31 mouse cellular contexts compared by ENCODE assay signal in genomic region chr2:31076351-31077140, GRCm38 (mm10).
DNase-seq lines count a peak whose midpoint lies in the region; ATAC-seq and TF ChIP-seq lines count a peak whose summit lies in the region.
"Had no signal": no experiment of that assay in that cellular context is flagged by ENCODE, and none has a peak within 500 bp of the region (broad histone marks: within the 10 kb centered on the region; RNA-seq: fewer than 3 reads in every experiment).

No protein-coding gene starts in this region.

- no peak for TF ChIP-seq CTCF in Patski (IDR thresholded peaks at IDR 0.05)
- TF ChIP-seq CTCF in embryonic fibroblast, embryonic 13.5 days (IDR thresholded peaks at IDR 0.05; ENCODE audit: borderline replicate concordance, insufficient read depth, low read length): no peak
- no peak for TF ChIP-seq CTCF in kidney, adult 2 months (conservative IDR thresholded peaks at IDR 0.05; ENCODE audit: insufficient read depth, insufficient read length, low read depth, low read length)

- DNase-seq in 3134 (ENCODE audit: extremely low read depth, insufficient read length, low spot score) (peak; percentile 64), 3T3-L1 (ENCODE audit: low read depth, low spot score) (peak; percentile 92), Patski (ENCODE audit: low read depth, low spot score) (no peak)
- no peak for DNase-seq in right cerebral cortex, adult 2 months (ENCODE audit: low spot score in 2 of 2)
- DNase-seq in kidney, adult 2 months: no peak
- no peak for DNase-seq in right cerebral cortex, postnatal 10 days (ENCODE audit: low spot score in 2 of 2)
- DNase-seq in left cerebral cortex, postnatal 25 days (ENCODE audit: low spot score in 2 of 2): no peak
- DNase-seq: adrenal gland, postnatal 14 days; cerebellum, adult 11-12 months; cerebellum, postnatal 36 days; gastrocnemius, postnatal 10 days; heart, postnatal 14 days; kidney, adult 8-10 months; kidney, postnatal 25 days; layer of hippocampus, postnatal 36 days; liver, embryonic 13.5 days; lung, adult 2 months; lung, postnatal 14 days; right cerebral cortex, postnatal 4 days; thymus, postnatal 25 days had no signal

- H3K4me3 ChIP-seq in embryonic fibroblast, embryonic 13.5 days (ENCODE audit: insufficient read depth, low read length): no peak overlapping the region
- no peak overlapping the region for H3K4me3 ChIP-seq in kidney, adult 2 months (ENCODE audit: insufficient read depth, low read depth, low read length)
- H3K4me3 ChIP-seq: forebrain, embryonic 12.5 days; heart, embryonic 13.5 days; hindbrain, embryonic 13.5 days; layer of hippocampus, adult 2 months; liver, embryonic 13.5 days; megakaryocyte, embryonic 14.5 days; midbrain, embryonic 13.5 days; neural tube, embryonic 12.5 days; stomach, embryonic 15.5 days had no signal

- H3K36me3 ChIP-seq in kidney, adult 2 months (ENCODE audit: control insufficient read depth, insufficient read depth, low read length): no peaks in the 10 kb centered on the region; the same call in 1 of the 2 replicates
- H3K36me3 ChIP-seq: forebrain, embryonic 12.5 days had no signal

- intact Hi-C loops in left cerebral cortex, postnatal 25 days (cut with DNase I): no loop called here

- POLR2A ChIA-PET in Patski (lab: Charles Lee): no interaction called here

- ATAC-seq in Patski: peak; percentile 26
- ATAC-seq: CD4-positive, CD25-positive, alpha-beta regulatory T cell, adult 4 months; inflammation-experienced regulatory T-cells, adult 6 months; midbrain, embryonic 13.5 days had no signal

- WGBS in kidney, adult 2 months: 93% methylated on average over 16 of the region's 16 CpGs

- peak overlapping the region; percentile 92 for H3K27ac ChIP-seq in embryonic fibroblast, embryonic 13.5 days (ENCODE audit: insufficient read depth, low read length)
- H3K27ac ChIP-seq in kidney, adult 2 months (ENCODE audit: insufficient read depth, low read depth, low read length): no peak overlapping the region
- H3K27ac ChIP-seq: forebrain, embryonic 12.5 days; heart, embryonic 13.5 days; hindbrain, embryonic 13.5 days; liver, embryonic 13.5 days; midbrain, embryonic 13.5 days; neural tube, embryonic 12.5 days; stomach, embryonic 15.5 days had no signal

- no peaks in the 10 kb centered on the region for H3K27me3 ChIP-seq in Patski
- H3K27me3 ChIP-seq in kidney, adult 2 months (replicated peaks; ENCODE audit: control insufficient read depth, insufficient read depth, low read length): no peaks in the 10 kb centered on the region
- H3K27me3 ChIP-seq: forebrain, embryonic 12.5 days; heart, embryonic 13.5 days; hindbrain, embryonic 13.5 days; liver, embryonic 13.5 days; megakaryocyte, embryonic 14.5 days; midbrain, embryonic 13.5 days; neural tube, embryonic 12.5 days; stomach, embryonic 15.5 days had no signal

- TF ChIP-seq POLR2A in embryonic fibroblast, embryonic 13.5 days (IDR thresholded peaks at IDR 0.05; ENCODE audit: low read depth, low read length): no peak
- TF ChIP-seq POLR2A in kidney, adult 2 months (IDR thresholded peaks at IDR 0.05; ENCODE audit: low read depth, low read length): no peak

- CTCF ChIA-PET in Patski (lab: Charles Lee): interaction anchor here (0.6 kb wide), 1 partner anchor 35 kb away, joined by 3 read pairs; no protein-coding TSS in a partner anchor

- in situ Hi-C loops in Patski (cut with MboI; ENCODE audit: low pct_unique_long_range_greater_than_20kb): no loop called here

- H3K4me1 ChIP-seq in embryonic fibroblast, embryonic 13.5 days (ENCODE audit: control insufficient read depth, insufficient read depth, low read length): peaks cover 10% of the 10 kb centered on the region
- H3K4me1 ChIP-seq in kidney, adult 2 months (ENCODE audit: control insufficient read depth, insufficient read depth, low read length): no peaks in the 10 kb centered on the region
- H3K4me1 ChIP-seq: forebrain, embryonic 12.5 days; hindbrain, embryonic 13.5 days; midbrain, embryonic 13.5 days; neural tube, embryonic 12.5 days; stomach, embryonic 15.5 days had no signal

Comparison
In these comparisons a context has a peak if more than half of its experiments do, and no peak if none do; other contexts are left out.
1. DNase-seq: peak in 3134 (single experiment) and 3T3-L1 (single experiment); none in Patski (single experiment), right cerebral cortex, adult 2 months (0 of 2), kidney, adult 2 months (single experiment), right cerebral cortex, postnatal 10 days (0 of 2) and left cerebral cortex, postnatal 25 days (0 of 2).